Mouse (Mus musculus) ES-E14 (cell line): ENCODE results near the gene Tas2r143. TPM values are rescaled to one million over a fixed set of nuclear protein-coding genes. Genes with fewer than 3 reads are reported as not detected.

Experiments used
- DNase-seq: peaks from one replicate; pipeline ENCODE4 v3.0.0-alpha.2; 2013; ENCODE audit warnings: low read depth, low spot score
- H3K27ac ChIP-seq: 2 replicates; pipeline ENCODE4 v1.5.1; 2012; ENCODE audit warnings: low read depth, mild to moderate bottlenecking, low read length, moderate library complexity, mixed read lengths; ENCODE audit not compliant: poor library complexity, insufficient read depth, severe bottlenecking
- H3K36me3 ChIP-seq: 2 replicates; pipeline ENCODE4 v1.6.1; 2012; ENCODE audit warnings: mild to moderate bottlenecking, low read length, moderate library complexity, mixed read lengths; ENCODE audit not compliant: control insufficient read depth, poor library complexity, insufficient read depth, severe bottlenecking
- H3K4me1 ChIP-seq, 2 experiments: fragments of 150-350 bp in 1 of 2; sonication (generic) in 1 of 2; 2 replicates each; pipeline ENCODE4 v1.6.1; 2012; ENCODE audit warnings: low read length in 2 of 2, mild to moderate bottlenecking in 1 of 2, mixed read lengths in 1 of 2; ENCODE audit not compliant: control insufficient read depth in 2 of 2, insufficient read depth in 2 of 2, poor library complexity in 1 of 2
- H3K4me3 ChIP-seq, 2 experiments: fragments of 150-350 bp in 1 of 2; sonication (generic) in 1 of 2; 2 replicates each; pipeline ENCODE4 v1.5.1; 2012; ENCODE audit warnings: low read length in 2 of 2, low read depth in 1 of 2, mild to moderate bottlenecking in 1 of 2, mixed read lengths in 1 of 2; ENCODE audit not compliant: insufficient read depth in 1 of 2, poor library complexity in 1 of 2, severe bottlenecking in 1 of 2
- H3K9ac ChIP-seq: 2 replicates; pipeline ENCODE4 v1.6.1; 2012; ENCODE audit warnings: low read depth, mild to moderate bottlenecking, low read length, mixed read lengths; ENCODE audit not compliant: poor library complexity, insufficient read depth, severe bottlenecking
- H3K9me3 ChIP-seq: fragments of 150-350 bp; sonication (generic); 2 replicates; pipeline ENCODE4 v1.6.1; 2012; ENCODE audit warnings: low read depth, mild to moderate bottlenecking, low read length; ENCODE audit not compliant: control insufficient read depth, insufficient read depth
- CHD2 ChIP-seq: IDR thresholded peaks from 2 replicates; pipeline ENCODE4 v1.6.1; 2014; ENCODE audit warnings: mild to moderate bottlenecking, low read depth, low read length, inconsistent platforms
- HCFC1 ChIP-seq: IDR thresholded peaks from 2 replicates; pipeline ENCODE4 v1.6.1; 2012; ENCODE audit warnings: low read length, inconsistent platforms, borderline replicate concordance; ENCODE audit not compliant: insufficient read depth
- MAFK ChIP-seq: IDR thresholded peaks from 2 replicates; pipeline ENCODE4 v1.6.1; 2014; ENCODE audit warnings: mild to moderate bottlenecking, low read depth, low read length, inconsistent platforms; ENCODE audit not compliant: insufficient read depth
- ZC3H11A ChIP-seq: IDR thresholded peaks from 2 replicates; pipeline ENCODE4 v1.6.1; 2012; ENCODE audit warnings: low read depth, mild to moderate bottlenecking, inconsistent platforms, low read length, borderline replicate concordance
- ZNF384 ChIP-seq: IDR thresholded peaks from 2 replicates; pipeline ENCODE4 v1.6.1; 2012; ENCODE audit warnings: low read depth, low read length, inconsistent platforms
- in situ Hi-C, 2 experiments: fragments of 600-800 bp; cut with MboI; formaldehyde crosslinking; loops; one replicate each; pipeline ENCODE4 v1.15.1; 2025; ENCODE audit warnings: low sequenced_read_pairs in 2 of 2, inconsistent platforms in 1 of 2; ENCODE audit not compliant: unreplicated experiment in 2 of 2
- total RNA-seq: library from RNA; depleted of rRNA; stranded (reverse); fragments of 300-350 nt; gene quantifications from 2 replicates; pipeline ENCODE4 v1.2.3, GENCODE M21; 2012; rRNA removed

Tas2r143 gene
- total RNA-seq = not detected in 2 replicates

GRCm38 (mm10) chr6:42399938-42400337 is at the start of gene Tas2r143:
TSS of gene Tas2r143 (plus strand) at chr6:42400238.
- DNase-seq = no peak
- H3K4me3 ChIP-seq = no peak within 1 kb of the TSS
- no peaks in the 10 kb centered on the region for H3K9me3 ChIP-seq
- no peaks in the 10 kb centered on the region for H3K4me1 ChIP-seq
- H3K9ac ChIP-seq = no peak within 1 kb of the TSS
- in situ Hi-C loops = no loop called here
- no peak within 1 kb of the TSS for H3K27ac ChIP-seq
- TF ChIP-seq CHD2 (no peak), HCFC1 (no peak), ZNF384 (no peak), MAFK (no peak), ZC3H11A (no peak)
- H3K36me3 ChIP-seq = no peaks in the 10 kb centered on the region

- peaks cover 1% of the 10 kb centered on the region; the same call in 1 of the 2 replicates for H3K36me3 ChIP-seq
- H3K4me1 ChIP-seq = peaks cover 0 to 10% of the 10 kb centered on the region in 2 experiments; a peak in 1 of 4 replicates
- TF ChIP-seq HCFC1 = no peak
- no peak for TF ChIP-seq CHD2
- TF ChIP-seq ZNF384 = no peak
- TF ChIP-seq ZC3H11A = no peak
- no peak for TF ChIP-seq MAFK
Observed at GRCm38 (mm10) chr6:42350968-42351775, 48.9 kb upstream of the Tas2r143 start.

GRCm38 (mm10) chr6:42351776-42352485 is 48.1 kb upstream of the Tas2r143 start:
- no peaks in the 10 kb centered on the region for H3K9me3 ChIP-seq
- in situ Hi-C loops = no loop called here
- no peak for DNase-seq
- no peak overlapping the region for H3K27ac ChIP-seq
- H3K4me1 ChIP-seq = peaks cover 0 to 10% of the 10 kb centered on the region in 2 experiments; a peak in 1 of 4 replicates
- H3K9ac ChIP-seq = no peak overlapping the region
- TF ChIP-seq CHD2 (no peak), MAFK (no peak), HCFC1 (no peak), ZNF384 (no peak), ZC3H11A (no peak)
- no peak overlapping the region for H3K4me3 ChIP-seq
- H3K36me3 ChIP-seq = peaks cover 1% of the 10 kb centered on the region; the same call in 1 of the 2 replicates

More at GRCm38 (mm10) chr6:42350968-42351775, 48.9 kb upstream of the Tas2r143 start:
- DNase-seq = no peak
- H3K4me3 ChIP-seq = peak overlapping the region; percentile 80 to 96
- in situ Hi-C loops = no loop called here
- no peaks in the 10 kb centered on the region for H3K9me3 ChIP-seq
- H3K9ac ChIP-seq = peak overlapping the region; percentile 91
- H3K27ac ChIP-seq = no peak overlapping the region

- Histone ChIP-seq H3K9me3 (no peaks in the 10 kb centered on the region), H3K4me1 (peaks cover 0 to 10% of the 10 kb centered on the region in 2 experiments; a peak in 1 of 4 replicates), H3K9ac (no peak overlapping the region), H3K27ac (no peak overlapping the region), H3K4me3 (no peak overlapping the region), H3K36me3 (peaks cover 4% of the 10 kb centered on the region; the same call in 1 of the 2 replicates)
- no peak for DNase-seq
- in situ Hi-C loops = no loop called here
- TF ChIP-seq ZC3H11A = no peak
- TF ChIP-seq ZNF384 = no peak
- TF ChIP-seq HCFC1 = no peak
- no peak for TF ChIP-seq CHD2
- no peak for TF ChIP-seq MAFK
Observed at GRCm38 (mm10) chr6:42352486-42352846, 47.6 kb upstream of the Tas2r143 start.
